Mouse (Mus musculus) hindbrain, embryonic 16.5 days (tissue): Measurements from ENCODE around the gene Adprhl2. TPM values are rescaled to one million over a fixed set of nuclear protein-coding genes. Genes with fewer than 3 reads are reported as not detected.

Source experiments
- ATAC-seq: fragments of 200-750 bp; cut with Nextera tagmentation; 2 replicates; pipeline ENCODE4 v1.8.0; 2017; ENCODE audit warnings: moderate TSS enrichment, moderate library complexity
- H3K27ac ChIP-seq: fragments of 300-500 bp; sonication (generic); 2 replicates; pipeline ENCODE4 v1.5.1; 2014; ENCODE audit warnings: low read depth, mild to moderate bottlenecking, control low read depth, low read length, moderate library complexity
- H3K27me3 ChIP-seq: fragments of 300-500 bp; sonication (generic); replicated peaks from 2 replicates; pipeline ENCODE4 v1.6.1; 2014; ENCODE audit warnings: low read length; ENCODE audit not compliant: control insufficient read depth, insufficient read depth
- H3K36me3 ChIP-seq: fragments of 300-500 bp; sonication (generic); 2 replicates; pipeline ENCODE4 v1.6.1; 2014; ENCODE audit warnings: mild to moderate bottlenecking, low read length, moderate library complexity, mixed read lengths; ENCODE audit not compliant: control insufficient read depth, insufficient read depth
- H3K4me1 ChIP-seq: fragments of 300-500 bp; sonication (generic); 2 replicates; pipeline ENCODE4 v1.6.1; 2014; ENCODE audit warnings: low read depth, low read length; ENCODE audit not compliant: control insufficient read depth, insufficient read depth
- H3K4me2 ChIP-seq: fragments of 300-500 bp; sonication (generic); 2 replicates; pipeline ENCODE4 v1.6.1; 2014; ENCODE audit warnings: mild to moderate bottlenecking, low read length, control low read depth, moderate library complexity
- H3K4me3 ChIP-seq: fragments of 300-500 bp; sonication (generic); 2 replicates; pipeline ENCODE4 v1.5.1; 2014; ENCODE audit warnings: mild to moderate bottlenecking, low read length, control low read depth, moderate library complexity
- H3K9ac ChIP-seq: fragments of 300-500 bp; sonication (generic); 2 replicates; pipeline ENCODE4 v1.6.1; 2014; ENCODE audit warnings: low read depth, mild to moderate bottlenecking, control low read depth, low read length, moderate library complexity
- H3K9me3 ChIP-seq: fragments of 300-500 bp; sonication (generic); 2 replicates; pipeline ENCODE4 v1.6.1; 2014; ENCODE audit warnings: mild to moderate bottlenecking, low read length, moderate library complexity; ENCODE audit not compliant: control insufficient read depth
- WGBS: fragments of 180-500 bp; shearing (Covaris S2); extraction: QIAGEN DNeasy Blood & Tissue Kit; methylation state at CpG from one replicate; pipeline ENCODE4 v1.1.7; 2014; 5-methylcytosine and 5-hydroxymethylcytosine counted together
- polyA plus RNA-seq: library from polyadenylated mRNA; unstranded; fragments of >200 nt; fragmentation: Nextera tagmentation; extraction: Ambion mirVana; gene quantifications from 2 replicates; pipeline ENCODE4 v1.2.1, GENCODE M21; 2015

Adprhl2 gene
- polyA plus RNA-seq, 1 experiment from 2014 or later = 84.1 TPM

DNA sequence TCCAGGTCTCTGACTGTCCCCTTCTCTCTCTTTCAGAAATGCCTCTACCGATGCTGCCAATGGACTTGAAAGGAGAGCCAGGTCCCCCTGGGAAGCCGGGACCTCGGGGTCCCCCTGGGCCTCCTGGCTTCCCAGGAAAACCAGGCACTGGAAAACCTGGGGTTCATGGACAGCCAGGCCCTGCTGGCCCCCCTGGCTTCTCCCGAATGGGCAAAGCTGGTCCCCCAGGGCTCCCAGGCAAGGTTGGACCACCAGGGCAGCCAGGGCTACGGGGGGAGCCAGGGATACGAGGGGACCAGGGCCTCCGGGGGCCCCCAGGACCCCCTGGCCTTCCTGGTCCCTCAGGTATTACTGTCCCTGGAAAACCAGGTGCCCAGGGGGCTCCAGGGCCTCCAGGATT is 11.2 kb downstream of the Adprhl2 start:
- H3K9me3 ChIP-seq = no peaks in the 10 kb centered on the region
- 69% methylated on average over 7 of the region's 7 CpGs for WGBS
- H3K9ac ChIP-seq = no peak overlapping the region
- no peak overlapping the region for H3K27ac ChIP-seq
- no peak for ATAC-seq
- H3K27me3 ChIP-seq = no peaks in the 10 kb centered on the region
- no peaks in the 10 kb centered on the region for H3K36me3 ChIP-seq
- no peak overlapping the region for H3K4me2 ChIP-seq
- H3K4me3 ChIP-seq = no peak overlapping the region
- no peaks in the 10 kb centered on the region; the same call in 1 of the 2 replicates for H3K4me1 ChIP-seq

DNA sequence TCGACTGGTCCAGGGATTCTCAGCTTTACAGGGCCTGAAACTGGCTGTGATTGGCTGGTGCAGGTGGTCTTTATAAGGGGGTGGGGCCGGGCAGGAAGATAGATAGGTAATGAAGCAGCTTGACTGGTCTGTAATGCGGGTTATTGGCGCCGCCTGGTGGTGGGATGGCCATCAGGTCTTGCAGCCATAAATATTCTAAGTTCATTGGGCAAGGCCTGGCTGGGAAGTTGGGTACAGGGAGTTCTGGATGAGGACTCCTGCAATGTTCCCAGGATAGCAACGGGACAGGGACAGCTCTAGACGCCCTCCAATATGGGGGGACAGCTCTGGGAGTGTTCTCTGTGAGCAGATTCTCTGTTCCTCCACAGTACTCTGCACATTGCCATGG is 11.6 kb downstream of the Adprhl2 start:
- WGBS = 0% methylated on average over 7 of the region's 7 CpGs
- Histone ChIP-seq H3K36me3 (no peaks in the 10 kb centered on the region), H3K4me1 (no peaks in the 10 kb centered on the region; the same call in 1 of the 2 replicates), H3K27ac (no peak overlapping the region), H3K9me3 (no peaks in the 10 kb centered on the region), H3K4me3 (peak overlapping the region; percentile 34), H3K4me2 (peak overlapping the region; percentile 56), H3K27me3 (no peaks in the 10 kb centered on the region), H3K9ac (peak overlapping the region; percentile 33)
- ATAC-seq = peak; percentile 83

DNA sequence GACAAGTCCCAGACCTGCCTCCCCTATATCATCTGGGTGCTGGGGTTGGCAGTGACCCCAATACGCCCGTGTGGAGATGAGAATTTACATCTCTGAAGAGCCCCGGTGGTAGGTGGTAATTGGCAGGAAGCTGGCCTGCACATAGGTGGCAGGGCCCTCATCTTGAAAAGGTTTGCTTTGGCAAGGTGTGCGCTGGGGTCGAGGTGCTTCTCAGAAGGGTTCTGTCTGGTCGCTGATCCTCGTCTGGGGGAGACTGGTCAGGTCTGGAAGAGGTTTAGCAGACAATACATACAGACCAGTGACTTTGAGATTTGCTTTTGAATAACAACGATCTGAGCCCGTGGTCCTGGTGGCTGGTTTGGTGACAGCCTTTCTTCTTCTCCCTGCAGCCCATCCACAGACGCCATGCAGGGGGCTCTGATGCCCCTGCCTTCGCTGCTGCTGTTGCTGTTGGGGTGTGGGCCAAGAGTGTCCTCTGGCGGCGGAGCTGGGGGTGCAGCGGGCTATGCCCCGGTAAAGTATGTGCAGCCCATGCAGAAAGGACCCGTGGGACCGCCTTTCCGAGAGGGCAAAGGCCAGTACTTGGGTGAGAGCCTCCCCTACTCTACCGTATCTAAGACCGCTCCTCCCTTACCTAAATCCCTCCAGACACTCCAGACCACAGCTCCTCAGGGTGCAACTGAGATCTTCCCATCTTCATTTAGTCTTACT is 12.1 kb downstream of the Adprhl2 start:
- H3K36me3 ChIP-seq = no peaks in the 10 kb centered on the region
- WGBS = 17% methylated on average over 20 of the region's 20 CpGs

DNA sequence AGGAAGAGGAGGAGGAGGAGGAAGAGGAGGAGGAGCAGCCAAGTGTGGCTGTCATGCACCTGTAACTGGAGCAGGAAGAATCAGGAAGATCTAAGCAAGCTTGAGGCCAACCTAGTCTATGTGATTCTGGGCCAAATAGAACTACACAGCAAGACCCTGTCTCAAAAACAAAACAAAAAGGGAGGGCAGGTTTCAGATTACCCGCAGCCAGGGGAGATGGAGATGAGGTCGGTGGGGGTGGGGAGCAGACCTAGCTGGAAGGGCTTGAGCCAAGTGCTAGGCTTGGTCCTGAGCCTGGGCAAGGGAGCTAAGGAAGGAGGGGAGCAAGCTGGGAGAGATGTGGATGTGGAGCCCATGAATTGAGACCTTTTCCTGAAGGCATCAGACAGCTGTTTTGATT is 14.7 kb downstream of the Adprhl2 start:
- no peak for ATAC-seq
- no peak overlapping the region for H3K9ac ChIP-seq
- H3K4me1 ChIP-seq = peaks cover 1% of the 10 kb centered on the region
- H3K27ac ChIP-seq = no peak overlapping the region
- no peak overlapping the region for H3K4me3 ChIP-seq
- peaks cover 11% of the 10 kb centered on the region for H3K27me3 ChIP-seq
- H3K36me3 ChIP-seq = no peaks in the 10 kb centered on the region
- no peak overlapping the region for H3K4me2 ChIP-seq
- 20% methylated on average over 2 of the region's 2 CpGs for WGBS
- no peaks in the 10 kb centered on the region for H3K9me3 ChIP-seq

More for the DNA sequence above, 12.1 kb downstream of the Adprhl2 start:
- peak overlapping the region; percentile 33 for H3K9ac ChIP-seq
- no peaks in the 10 kb centered on the region for H3K9me3 ChIP-seq
- ATAC-seq = peak; percentile 72
- peak overlapping the region; percentile 34 for H3K4me3 ChIP-seq
- H3K27me3 ChIP-seq = no peaks in the 10 kb centered on the region
- H3K4me2 ChIP-seq = peak overlapping the region; percentile 56
- H3K4me1 ChIP-seq = no peaks in the 10 kb centered on the region; the same call in 1 of the 2 replicates
- no peak overlapping the region for H3K27ac ChIP-seq

DNA sequence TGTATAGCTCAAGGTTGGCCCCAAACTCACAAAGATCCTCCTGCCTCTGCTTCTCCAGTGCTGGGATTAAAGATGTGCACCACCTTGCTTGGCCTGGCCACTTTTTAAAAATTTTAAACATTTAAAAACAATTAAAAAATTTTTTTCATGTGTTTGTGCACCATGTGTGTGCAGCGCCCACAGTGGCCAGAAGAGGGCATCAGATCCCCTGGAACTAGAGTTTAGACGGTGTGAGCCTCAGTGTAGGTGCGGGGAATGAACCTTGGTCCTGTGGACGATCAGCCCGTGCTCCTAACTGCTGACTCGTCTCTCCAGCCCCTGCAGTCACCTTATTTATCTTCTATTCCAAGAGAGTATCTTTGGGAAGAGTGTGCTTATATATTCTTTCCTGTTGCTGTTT is 15.4 kb downstream of the Adprhl2 start:
- no peaks in the 10 kb centered on the region for H3K36me3 ChIP-seq
- no peak overlapping the region for H3K9ac ChIP-seq
- H3K4me2 ChIP-seq = no peak overlapping the region
- peaks cover 18% of the 10 kb centered on the region for H3K27me3 ChIP-seq
- H3K4me3 ChIP-seq = no peak overlapping the region
- H3K27ac ChIP-seq = no peak overlapping the region
- WGBS = 90% methylated on average over 6 of the region's 6 CpGs
- H3K9me3 ChIP-seq = no peaks in the 10 kb centered on the region
- peaks cover 9% of the 10 kb centered on the region for H3K4me1 ChIP-seq
- no peak for ATAC-seq

DNA sequence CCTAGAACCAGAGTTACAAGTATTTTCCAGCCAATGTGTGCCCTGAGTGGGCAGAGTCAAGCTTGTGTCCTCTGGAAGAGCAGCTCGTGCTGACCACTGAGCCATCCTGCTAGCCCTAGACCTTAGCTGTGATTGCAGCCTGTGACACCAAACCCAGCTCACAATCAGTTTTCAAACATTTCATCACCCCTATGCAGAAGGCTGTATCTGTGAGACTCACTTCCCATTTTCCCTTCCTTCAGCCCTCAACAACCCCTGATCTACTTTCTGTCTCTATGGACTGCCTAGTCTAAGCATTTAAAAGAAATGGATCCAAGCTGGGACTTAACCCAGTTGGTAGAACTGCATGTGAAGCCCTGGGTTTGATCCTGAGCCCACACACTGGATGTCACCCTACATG is 16.1 kb downstream of the Adprhl2 start:
- Histone ChIP-seq H3K9ac (no peak overlapping the region), H3K36me3 (no peaks in the 10 kb centered on the region), H3K4me3 (no peak overlapping the region), H3K4me1 (peaks cover 13% of the 10 kb centered on the region), H3K27ac (no peak overlapping the region), H3K9me3 (no peaks in the 10 kb centered on the region), H3K27me3 (peaks cover 24% of the 10 kb centered on the region), H3K4me2 (no peak overlapping the region)
- WGBS = 88% methylated on average over 1 of the region's 1 CpGs
- no peak for ATAC-seq

DNA sequence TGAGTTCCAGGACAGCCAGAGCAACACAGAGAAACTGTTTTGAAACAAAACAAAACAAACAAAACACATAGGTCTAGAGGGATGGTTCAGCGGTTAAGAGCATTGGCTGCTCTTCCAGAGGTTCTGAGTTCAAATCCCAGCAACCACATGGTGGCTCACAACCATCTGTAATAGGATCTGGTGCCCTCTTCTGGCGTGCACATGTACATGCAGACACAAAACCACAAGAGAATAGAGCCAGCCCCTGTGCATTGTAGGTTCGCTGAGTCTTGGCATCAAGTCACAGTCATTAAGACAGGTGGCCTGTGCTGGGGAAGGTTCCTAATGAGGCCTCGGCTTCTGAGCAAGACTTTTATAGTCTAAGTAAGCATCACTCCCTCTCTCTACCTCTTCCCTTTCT is 17.6 kb downstream of the Adprhl2 start:
- Histone ChIP-seq H3K4me3 (no peak overlapping the region), H3K4me1 (peaks cover 13% of the 10 kb centered on the region), H3K27ac (no peak overlapping the region), H3K9ac (no peak overlapping the region), H3K9me3 (no peaks in the 10 kb centered on the region), H3K4me2 (no peak overlapping the region), H3K36me3 (no peaks in the 10 kb centered on the region), H3K27me3 (peaks cover 34% of the 10 kb centered on the region)
- ATAC-seq = no peak
- 54% methylated on average over 4 of the region's 4 CpGs for WGBS

DNA sequence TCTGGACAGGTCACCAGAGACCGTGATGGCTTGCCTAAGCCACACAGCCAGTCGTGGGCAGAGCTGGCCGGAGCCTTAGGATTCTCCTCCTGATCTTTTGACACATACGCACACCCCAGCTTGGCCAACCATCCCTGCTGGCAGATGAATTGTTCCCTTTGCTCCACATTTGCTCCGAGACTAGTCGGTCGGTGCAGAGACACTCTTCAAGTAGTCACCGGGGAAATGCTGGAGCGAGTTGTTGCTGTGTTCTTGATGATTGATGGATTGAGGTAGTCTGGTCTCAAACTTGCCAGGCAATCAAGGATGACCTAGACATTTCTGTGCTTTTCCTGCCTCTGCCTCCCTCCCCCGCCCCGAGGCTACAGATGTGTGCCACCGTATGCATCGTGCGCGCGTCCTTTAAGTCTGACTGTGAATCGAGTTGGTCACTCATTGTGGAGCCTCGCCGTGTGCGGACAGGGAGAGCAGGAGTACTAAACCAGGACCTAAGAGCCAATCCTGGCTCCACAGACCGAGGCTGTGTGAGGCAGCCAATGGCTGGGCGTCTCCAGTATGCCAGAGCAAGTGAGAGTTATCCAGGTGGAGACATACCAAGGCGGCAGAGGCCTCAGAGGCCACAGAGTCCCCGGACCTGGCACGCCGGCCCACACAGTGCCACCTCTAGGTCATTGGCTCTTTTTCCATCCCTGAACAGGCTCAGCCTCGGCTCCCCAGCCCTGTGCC is 19.8 kb downstream of the Adprhl2 start:
- peak overlapping the region; percentile 30 for H3K4me3 ChIP-seq
- peak overlapping the region; percentile 53 for H3K4me2 ChIP-seq
- peaks cover 43% of the 10 kb centered on the region for H3K27me3 ChIP-seq

DNA sequence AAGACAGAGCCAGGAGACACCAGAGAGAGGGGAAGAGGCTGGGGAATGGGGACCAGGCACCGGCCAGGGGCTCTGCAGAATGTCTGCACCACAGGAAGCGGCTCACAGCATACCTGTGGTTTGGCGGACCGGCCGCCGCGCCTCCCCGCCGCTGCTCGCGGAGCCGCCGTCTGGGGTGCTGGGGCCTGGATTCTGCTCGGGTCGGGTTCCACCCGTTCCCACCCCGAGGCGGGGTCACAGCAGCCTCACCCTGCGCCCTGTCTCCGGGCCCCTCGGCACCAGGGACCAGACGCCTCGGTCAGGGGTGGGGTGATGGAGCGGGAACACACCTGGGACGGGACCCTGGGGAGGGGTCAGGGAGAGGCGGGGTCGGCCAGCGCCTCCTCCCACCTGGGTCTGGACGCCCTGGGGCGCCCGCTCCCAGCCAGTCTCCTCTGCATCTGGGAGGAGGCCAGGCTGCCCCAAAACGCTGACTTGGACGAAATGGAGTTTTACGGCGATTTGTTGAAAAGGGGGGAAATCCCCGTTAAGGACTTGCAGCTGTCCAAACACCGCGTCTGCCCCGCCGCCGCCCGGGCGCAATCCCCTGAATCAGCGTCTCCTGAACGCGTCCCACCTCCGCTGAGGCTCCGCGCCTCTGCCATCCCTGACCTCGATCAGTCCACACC is 20.5 kb downstream of the Adprhl2 start:
- under 1% methylated on average over 40 of the region's 50 CpGs for WGBS
- no peak for ATAC-seq
- no peak overlapping the region for H3K27ac ChIP-seq
- peak overlapping the region; percentile 30 for H3K4me3 ChIP-seq
- peak overlapping the region; percentile 53 for H3K4me2 ChIP-seq
- no peaks in the 10 kb centered on the region for H3K9me3 ChIP-seq
- peaks cover 47% of the 10 kb centered on the region for H3K27me3 ChIP-seq
- H3K36me3 ChIP-seq = no peaks in the 10 kb centered on the region
- peak overlapping the region; percentile 39 for H3K9ac ChIP-seq
- H3K4me1 ChIP-seq = peaks cover 24% of the 10 kb centered on the region

More for the DNA sequence above, 19.8 kb downstream of the Adprhl2 start:
- no peak for ATAC-seq
- Histone ChIP-seq H3K9me3 (no peaks in the 10 kb centered on the region), H3K4me1 (peaks cover 18% of the 10 kb centered on the region), H3K36me3 (no peaks in the 10 kb centered on the region), H3K9ac (peak overlapping the region; percentile 39), H3K27ac (no peak overlapping the region)
- 1% methylated on average over 27 of the region's 27 CpGs for WGBS
